In genomic region chr10:86098363-86098762, GRCm38 (mm10) we compare ENCODE assay signal across 18 mouse cellular contexts.
DNase-seq lines count a peak whose midpoint lies in the region; ATAC-seq and TF ChIP-seq lines count a peak whose summit lies in the region.
"Had no signal": no experiment of that assay in that cellular context is flagged by ENCODE, and none has a peak within 500 bp of the region (broad histone marks: within the 10 kb centered on the region; RNA-seq: fewer than 3 reads in every experiment).

No protein-coding gene starts in this region.

- peak; percentile 32 for DNase-seq in lung, postnatal 10 days
- DNase-seq in lung, adult 2 months: no peak
- DNase-seq in lung, postnatal 25 days (ENCODE audit: low spot score): peak; percentile 47
- no peak for DNase-seq in left cerebral cortex, adult 18-20 months (ENCODE audit: low spot score in 2 of 2)
- DNase-seq: adrenal gland, adult 2 months; adrenal gland, postnatal 14 days; adrenal gland, postnatal 36 days; cerebellum, adult 11-12 months; cerebellum, adult 2 months; cerebellum, adult 9-10 months; cerebellum, postnatal 10 days; cerebellum, postnatal 25 days; forebrain, postnatal 0 days had no signal

- no peak overlapping the region for H3K9ac ChIP-seq in midbrain, embryonic 13.5 days (replicated peaks)
- H3K9ac ChIP-seq: embryonic facial prominence, embryonic 12.5 days; forebrain, embryonic 13.5 days; forebrain, embryonic 15.5 days; forebrain, postnatal 0 days had no signal

- no peak for TF ChIP-seq POLR2A in lung, adult 2 months (IDR thresholded peaks at IDR 0.05; ENCODE audit: borderline replicate concordance, extremely low read depth, low read depth, low read length)

- no peaks in the 10 kb centered on the region for H3K27me3 ChIP-seq in midbrain, embryonic 13.5 days
- H3K27me3 ChIP-seq: embryonic facial prominence, embryonic 12.5 days; forebrain, embryonic 13.5 days; forebrain, embryonic 15.5 days had no signal

- no peak for TF ChIP-seq CTCF in lung, adult 2 months (IDR thresholded peaks at IDR 0.05; ENCODE audit: insufficient read depth, low read length)

- H3K4me1 ChIP-seq in lung, adult 2 months (ENCODE audit: control insufficient read depth, insufficient read depth, low read length): no peaks in the 10 kb centered on the region; the same call in none of the 2 replicates
- no peaks in the 10 kb centered on the region for H3K4me1 ChIP-seq in midbrain, embryonic 13.5 days (replicated peaks)
- H3K4me1 ChIP-seq: embryonic facial prominence, embryonic 10.5 days; embryonic facial prominence, embryonic 12.5 days; forebrain, embryonic 13.5 days; forebrain, embryonic 15.5 days had no signal

- 40% methylated on average over 6 of the region's 6 CpGs for WGBS in lung, adult 2 months
- WGBS in midbrain, embryonic 13.5 days: 92% methylated on average over 6 of the region's 6 CpGs

- no peak for ATAC-seq in midbrain, embryonic 13.5 days
- ATAC-seq: forebrain, embryonic 13.5 days; forebrain, embryonic 15.5 days; forebrain, postnatal 0 days had no signal

- H3K4me2 ChIP-seq in midbrain, embryonic 13.5 days (replicated peaks): no peak overlapping the region
- H3K4me2 ChIP-seq: embryonic facial prominence, embryonic 12.5 days; forebrain, embryonic 13.5 days; forebrain, embryonic 15.5 days had no signal

- peaks cover 6% of the 10 kb centered on the region; the same call in 1 of the 2 replicates for H3K36me3 ChIP-seq in midbrain, embryonic 13.5 days
- H3K36me3 ChIP-seq: embryonic facial prominence, embryonic 10.5 days; embryonic facial prominence, embryonic 12.5 days; forebrain, embryonic 15.5 days had no signal

- H3K9me3 ChIP-seq in midbrain, embryonic 13.5 days: peaks cover 6% of the 10 kb centered on the region; the same call in 1 of the 2 replicates
- H3K9me3 ChIP-seq: embryonic facial prominence, embryonic 12.5 days; forebrain, embryonic 13.5 days; forebrain, embryonic 15.5 days had no signal

- no peak overlapping the region for H3K27ac ChIP-seq in midbrain, embryonic 13.5 days
- H3K27ac ChIP-seq: embryonic facial prominence, embryonic 10.5 days; embryonic facial prominence, embryonic 12.5 days; forebrain, embryonic 13.5 days; forebrain, embryonic 15.5 days had no signal

- H3K4me3 ChIP-seq in lung, adult 2 months (replicated peaks; ENCODE audit: extremely low read depth, low read depth, low read length): no peak overlapping the region
- H3K4me3 ChIP-seq in midbrain, embryonic 13.5 days (replicated peaks): no peak overlapping the region
- H3K4me3 ChIP-seq: embryonic facial prominence, embryonic 10.5 days; embryonic facial prominence, embryonic 12.5 days; forebrain, embryonic 13.5 days; forebrain, embryonic 15.5 days had no signal

Comparison
In these comparisons a context has a peak if more than half of its experiments do, and no peak if none do; other contexts are left out.
1. DNase-seq: peak in lung, postnatal 10 days (single experiment) and lung, postnatal 25 days (single experiment); none in lung, adult 2 months (single experiment) and left cerebral cortex, adult 18-20 months (0 of 2).